Mouse (Mus musculus) R1 (cell line): ENCODE measurements around the gene Plppr5.
A peak's percentile ranks its signal among the peaks of the same experiment; 100 is the strongest.

Experiments
- DNase-seq: peaks from one replicate; pipeline ENCODE4 v3.0.0-alpha.2; 2018; ENCODE audit warnings: low read depth, low spot score

Plppr5 gene

DNA sequence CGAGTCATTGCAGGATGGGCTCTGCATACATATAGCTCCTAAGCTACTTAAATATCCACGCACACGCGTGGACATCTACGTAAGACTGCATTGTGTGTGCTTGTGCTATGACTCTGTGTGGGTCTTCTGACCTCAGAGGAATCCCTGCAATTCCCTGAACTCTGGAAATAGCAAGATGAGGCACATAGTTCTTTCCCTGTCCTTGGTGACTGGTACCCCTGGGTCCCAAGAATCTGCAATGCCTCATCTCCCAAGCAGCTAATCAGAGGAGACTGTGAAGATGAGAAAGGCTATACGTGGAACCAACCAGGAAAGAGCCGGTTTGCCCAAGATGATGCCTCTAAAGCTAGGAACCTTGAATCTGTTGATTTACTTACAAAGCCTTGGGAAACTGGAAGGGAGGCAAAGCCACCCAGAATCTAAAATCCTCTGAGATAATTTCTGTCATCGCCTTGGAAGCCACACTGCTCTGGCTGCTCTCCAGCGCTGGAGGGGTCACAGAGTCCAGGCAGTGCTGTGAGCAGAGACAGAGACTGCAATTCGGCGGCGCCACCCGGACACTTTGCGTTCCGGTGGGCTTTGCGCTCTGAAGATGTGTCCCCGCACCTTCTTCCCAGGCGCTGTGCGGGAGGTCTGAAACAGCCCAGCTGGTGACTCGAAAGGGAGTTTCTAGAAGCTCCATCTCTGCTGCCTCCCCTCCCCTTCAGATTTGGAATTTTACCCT is at the start of gene Plppr5:
Gene Plppr5, plus strand, starts transcription at position 308 of the 724 bp plus-strand sequence.
- DNase-seq = peak; percentile 16

DNA sequence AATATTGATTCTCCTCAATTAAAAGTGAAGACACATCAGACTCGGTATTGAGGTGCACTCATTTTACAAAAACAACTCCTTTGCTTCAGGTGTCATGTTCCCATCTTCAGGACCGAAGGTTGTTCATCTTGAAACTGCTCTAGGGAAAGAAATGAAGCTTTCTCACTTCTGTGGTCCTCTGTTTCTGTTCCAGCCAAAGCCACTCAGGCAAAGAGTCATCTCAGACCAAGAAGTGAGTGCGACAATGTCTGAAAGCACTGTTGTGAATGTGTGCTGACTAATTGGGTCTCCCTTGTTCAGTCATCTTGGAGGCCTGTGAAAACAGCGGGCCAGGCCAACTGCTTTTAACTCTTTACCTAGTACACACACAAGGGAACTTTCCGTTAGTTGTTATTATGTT is 24.7 kb upstream of the Plppr5 start:
- DNase-seq = no peak

DNA sequence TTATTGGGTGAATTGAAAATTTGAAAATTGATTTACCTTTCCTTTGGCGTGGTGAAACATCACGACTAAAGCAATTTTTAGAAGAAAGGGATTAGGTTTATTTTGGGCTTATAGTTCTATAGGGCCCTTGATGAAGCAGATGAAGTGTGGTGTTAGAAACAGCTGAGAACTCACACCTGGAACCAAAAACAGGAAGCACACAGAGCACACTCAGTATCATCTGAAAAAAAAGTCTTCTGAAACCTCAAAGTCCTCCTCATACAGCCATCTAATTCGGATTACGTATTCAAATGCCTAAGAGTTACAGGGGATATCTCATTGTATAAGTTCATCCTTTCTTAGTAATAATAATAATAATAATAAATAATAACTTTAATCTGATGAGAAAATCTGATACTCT is 24.1 kb upstream of the Plppr5 start:
- no peak for DNase-seq

DNA sequence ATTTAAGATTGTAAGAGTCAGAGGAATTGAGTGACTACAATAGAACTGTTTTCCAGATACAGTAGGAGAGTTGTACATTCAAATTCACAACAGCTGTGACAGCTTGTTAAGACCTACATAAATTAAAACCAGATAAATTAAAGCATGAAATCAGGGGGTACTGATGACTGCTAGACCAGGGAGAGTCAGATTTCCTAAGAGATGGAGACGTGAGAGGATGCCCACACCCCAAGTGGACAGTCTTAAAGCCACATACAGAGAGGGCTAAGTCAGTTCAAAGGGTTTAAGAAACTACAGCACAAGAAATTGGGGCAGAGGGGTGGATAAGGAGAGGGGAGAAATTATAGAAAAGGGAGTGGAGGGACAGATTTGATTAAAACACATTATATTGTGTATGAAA is 17.7 kb upstream of the Plppr5 start:
- no peak for DNase-seq

DNA sequence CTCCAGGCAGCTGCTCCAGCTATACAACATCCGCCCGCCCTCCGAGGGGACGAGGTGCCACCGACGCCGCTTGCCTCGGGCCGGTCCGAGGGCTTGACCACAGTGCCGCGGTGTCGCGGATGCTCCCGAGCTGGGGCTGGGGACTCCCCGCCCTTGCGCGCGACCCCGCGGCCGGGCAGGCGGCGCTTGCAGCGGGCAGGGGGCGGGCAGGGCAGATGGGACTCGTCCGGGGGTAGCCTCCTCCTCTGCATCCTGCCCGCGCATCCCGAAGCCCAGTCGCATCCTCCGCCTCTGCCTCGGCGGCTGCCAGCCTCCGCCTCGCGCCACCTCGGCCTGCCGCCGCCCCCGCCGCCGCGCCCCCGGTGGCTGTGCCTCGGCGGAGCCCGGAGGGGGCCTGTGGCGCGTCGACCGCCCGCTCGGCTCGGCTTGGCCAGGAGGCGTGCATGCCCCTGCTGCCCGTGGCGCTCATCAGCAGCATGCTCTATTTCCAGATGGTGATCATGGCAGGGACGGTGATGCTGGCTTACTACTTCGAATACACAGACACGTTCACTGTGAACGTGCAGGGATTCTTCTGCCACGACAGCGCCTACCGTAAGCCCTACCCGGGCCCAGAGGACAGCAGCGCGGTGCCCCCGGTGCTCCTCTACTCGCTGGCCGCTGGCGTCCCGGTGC is 754 bp downstream of the Plppr5 start:
- no peak for DNase-seq

DNA sequence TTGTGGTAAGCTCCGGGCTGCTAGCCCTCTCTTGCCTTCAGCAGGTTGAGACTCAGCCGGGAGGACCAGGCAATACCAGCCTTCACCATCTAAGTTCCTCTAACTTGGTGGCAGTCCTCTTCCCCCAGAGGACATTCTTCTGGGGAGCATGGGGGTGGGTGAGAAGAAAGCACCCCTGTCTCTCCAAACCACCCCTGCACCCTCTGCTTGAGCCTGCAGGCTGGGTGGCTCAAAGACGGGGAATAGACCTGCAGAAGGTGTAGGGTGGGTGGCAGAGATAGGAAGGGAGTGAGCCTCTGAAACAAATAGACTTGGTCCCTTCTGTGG is 1.3 kb downstream of the Plppr5 start:
- DNase-seq = peak; percentile 11

DNA sequence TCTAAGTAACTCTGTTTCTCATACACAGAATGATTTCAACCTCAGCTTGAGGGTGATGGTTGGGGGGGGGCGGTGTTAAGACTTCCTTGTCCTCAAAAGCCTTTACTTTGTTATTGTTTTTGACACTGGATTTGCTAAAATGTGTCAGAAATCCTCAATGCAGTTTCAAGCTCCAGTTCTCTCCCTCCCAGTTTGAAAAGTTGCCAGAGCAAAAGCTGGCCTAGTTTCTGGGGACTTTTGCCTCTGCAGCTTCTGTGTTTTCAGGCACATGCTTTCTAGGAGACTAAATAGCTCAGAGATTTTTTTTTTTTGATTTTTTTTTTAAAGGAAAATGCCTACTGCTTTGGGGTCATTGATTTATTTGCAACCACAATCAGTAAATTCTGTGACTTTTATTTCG is 2.7 kb downstream of the Plppr5 start:
- no peak for DNase-seq

DNA sequence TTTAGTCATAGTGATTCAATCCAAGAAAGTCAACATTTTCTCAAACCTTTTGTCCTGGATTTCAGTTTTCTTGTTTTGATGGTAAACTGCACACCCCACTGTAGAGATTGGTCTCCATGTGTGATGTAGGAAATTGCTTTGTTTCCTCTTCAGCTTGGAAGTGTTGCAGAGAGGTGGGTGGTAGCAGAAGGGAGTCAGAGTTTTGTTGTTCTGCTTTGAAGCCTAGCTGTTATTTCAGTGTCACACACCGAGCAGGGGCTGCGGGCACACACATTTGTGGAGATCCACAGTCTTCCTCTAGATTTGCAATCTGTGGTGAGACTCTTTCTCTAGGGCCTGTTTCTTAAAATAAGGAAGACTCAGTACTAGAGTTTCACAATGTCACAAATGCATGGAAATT is 8.0 kb downstream of the Plppr5 start:
- no peak for DNase-seq

DNA sequence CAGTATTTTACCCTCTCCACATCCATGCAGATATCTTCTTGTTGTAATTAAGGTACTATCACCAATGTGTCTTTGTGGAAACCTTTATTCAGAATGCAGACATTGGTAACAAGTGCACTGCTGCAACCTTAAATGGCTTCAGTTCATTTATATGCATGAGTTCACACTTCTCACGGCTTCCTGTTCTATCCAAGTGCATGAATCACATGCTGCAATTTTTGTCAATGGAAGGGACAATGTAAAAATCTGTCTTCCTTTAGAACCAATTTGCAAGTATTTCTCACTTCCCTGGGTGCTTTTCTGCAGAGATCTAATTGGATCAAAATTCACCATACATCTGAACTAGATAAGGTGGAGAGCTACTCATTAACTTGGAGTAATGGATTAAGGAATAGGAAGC is 27.8 kb downstream of the Plppr5 start:
- no peak for DNase-seq

DNA sequence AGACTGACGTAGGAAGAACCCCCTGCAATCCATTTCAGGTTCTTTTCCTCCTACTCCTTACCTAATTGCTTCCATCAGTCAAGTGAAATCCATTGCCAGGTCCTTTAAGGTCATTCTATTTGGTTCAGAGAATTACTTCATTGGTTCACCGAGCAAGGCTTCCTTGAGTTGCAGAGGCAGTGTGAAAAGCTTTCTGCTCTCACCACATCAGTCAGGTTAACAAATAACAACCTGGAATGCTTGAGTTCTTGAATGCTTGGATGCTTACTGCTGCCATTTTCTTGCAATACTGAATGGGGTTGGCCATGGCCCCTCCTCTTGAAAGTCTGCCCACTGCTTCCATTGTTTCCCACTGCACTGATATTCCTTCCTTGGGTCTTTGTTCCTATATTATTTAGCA is 28.8 kb downstream of the Plppr5 start:
- DNase-seq = no peak

DNA sequence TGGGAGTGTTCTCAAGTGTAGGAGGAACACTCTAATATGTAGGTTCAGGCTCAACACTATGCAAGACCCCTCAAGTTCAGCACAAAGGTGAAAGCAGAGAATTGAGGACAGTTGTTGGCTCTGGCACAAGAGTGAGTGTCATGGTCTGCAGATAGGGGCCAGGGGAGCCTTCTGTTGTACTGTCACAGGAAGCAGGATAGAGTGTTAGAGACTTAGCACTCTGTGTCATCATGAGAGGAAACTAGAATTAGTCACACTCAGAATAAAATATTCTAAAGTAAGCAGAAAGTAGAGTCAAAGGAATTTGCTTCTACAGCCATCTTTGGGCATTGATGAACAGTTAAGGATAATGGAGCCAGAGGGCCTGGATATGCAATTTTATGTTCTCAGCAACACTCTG is 31.7 kb downstream of the Plppr5 start:
- no peak for DNase-seq

DNA sequence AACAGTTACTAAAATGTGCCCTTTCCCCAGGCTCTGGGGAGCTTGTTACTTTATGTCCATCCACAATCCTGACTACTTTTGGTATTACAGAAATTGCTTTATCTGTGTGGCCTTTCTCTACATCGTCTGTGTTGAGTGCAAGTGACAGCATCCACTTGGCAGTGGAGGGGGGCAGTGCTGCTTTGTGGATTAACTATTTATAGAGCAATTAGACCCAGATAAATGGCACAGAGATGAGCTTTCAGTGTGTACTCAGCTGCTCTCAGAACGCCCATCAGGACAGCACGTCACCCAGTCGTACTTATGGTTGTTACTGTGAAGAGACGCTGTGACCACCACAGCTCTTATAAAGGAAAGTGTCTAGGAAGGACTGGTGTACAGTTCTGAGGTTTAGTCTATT is 36.8 kb downstream of the Plppr5 start:
- DNase-seq = no peak

DNA sequence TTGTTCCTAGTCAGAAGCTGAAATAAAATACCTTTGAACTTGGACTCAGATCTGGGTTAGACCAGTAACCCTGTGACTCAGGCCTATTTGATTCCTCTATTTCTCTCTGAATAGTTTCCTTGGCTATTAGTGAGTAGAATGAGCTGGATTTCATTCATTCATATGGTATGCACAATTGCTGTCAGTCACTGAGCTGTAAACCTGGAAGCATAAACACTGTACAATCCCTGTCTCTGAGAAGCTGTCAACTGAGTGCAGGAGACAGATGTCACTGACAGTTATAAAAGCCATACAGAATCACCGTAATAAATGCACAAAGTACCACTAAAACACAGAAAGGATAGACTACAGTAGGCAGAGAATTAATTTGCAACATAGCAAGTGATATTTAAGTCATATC is 40.2 kb downstream of the Plppr5 start:
- no peak for DNase-seq

DNA sequence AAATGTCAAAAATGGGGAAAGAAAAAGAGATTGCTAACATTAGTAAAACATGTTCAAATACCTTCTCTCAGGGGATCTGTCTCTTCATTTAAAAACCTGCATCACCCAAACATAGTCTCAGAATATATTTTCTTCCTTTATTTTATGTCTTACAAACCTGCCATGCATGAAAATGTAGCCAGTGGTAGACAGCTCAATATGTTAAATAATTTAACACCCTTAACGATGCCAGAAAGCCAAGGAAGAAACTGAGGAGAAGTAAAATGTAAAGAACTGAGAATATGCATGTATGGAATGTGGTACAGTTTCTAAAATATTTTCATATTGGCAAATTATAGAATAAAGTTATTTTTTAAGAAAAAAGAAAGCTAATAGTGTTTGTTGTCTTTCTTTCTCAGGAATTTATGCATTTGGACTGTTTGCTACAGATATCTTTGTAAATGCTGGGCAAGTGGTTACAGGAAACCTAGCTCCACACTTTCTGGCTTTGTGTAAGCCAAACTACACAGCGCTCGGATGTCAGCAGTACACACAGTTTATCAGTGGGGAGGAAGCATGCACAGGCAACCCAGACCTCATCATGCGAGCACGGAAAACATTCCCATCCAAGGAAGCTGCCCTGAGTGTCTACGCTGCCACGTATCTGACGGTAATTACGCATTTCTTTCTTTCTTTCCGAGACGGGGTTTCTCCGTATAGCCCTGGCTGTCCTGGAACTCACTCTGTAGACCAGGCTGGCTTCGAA is 50.8 kb downstream of the Plppr5 start:
- no peak for DNase-seq

DNA sequence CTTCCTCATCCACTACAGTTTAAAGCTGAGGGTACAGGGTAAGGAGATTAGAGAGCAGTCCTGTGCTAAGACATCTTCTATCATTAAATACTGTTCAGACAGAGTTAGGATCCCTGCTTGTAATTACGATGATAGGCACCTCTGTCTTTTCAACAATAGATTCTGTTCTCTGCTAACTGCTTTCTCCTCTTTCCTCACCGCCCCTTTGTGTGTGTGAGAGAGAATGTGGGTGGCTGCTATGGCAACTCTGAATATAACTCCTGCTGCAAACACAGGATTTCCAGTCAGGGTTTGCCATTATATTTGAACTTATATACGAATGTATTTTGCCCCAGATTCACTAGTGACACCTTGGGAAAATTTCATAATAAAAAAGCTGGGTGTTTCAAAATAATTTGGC is 54.2 kb downstream of the Plppr5 start:
- no peak for DNase-seq

DNA sequence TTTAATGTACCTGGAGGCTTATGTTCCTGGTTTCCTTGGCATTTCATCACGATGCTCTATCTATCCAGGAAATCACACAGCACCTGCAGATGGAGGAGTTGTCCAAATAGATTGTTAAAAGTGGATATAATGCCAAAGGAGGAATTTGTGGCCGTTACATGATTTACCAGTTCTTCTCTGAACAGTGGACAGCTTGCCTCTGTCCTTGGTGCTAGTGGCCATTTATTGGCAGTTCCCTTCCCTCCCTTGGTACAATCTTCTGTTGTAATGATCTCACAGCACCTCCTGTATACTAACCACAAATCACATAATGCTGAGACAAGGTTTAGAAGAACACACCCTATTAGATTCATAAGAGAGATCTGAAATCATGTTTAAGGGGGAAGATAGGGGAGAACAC is 55.7 kb downstream of the Plppr5 start:
- DNase-seq = peak; percentile 3

DNA sequence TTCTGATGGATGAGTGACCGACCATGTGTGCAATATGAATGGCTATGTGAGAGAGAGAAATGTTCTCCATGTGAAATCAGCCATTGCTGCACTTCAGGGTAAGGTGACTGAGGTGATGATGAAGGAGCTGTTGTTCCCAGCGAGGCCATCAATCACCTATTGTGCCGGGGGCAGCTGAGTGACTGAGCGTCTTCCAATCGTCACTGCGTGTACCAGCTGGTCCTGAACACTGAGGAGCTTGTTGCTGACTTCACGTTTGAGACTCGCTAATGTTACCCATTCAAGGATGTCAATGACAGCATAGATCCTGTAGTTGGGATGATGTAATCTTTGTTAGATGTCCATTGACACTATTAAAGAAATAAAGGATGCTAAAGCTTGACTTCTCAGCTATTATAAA is 74.0 kb downstream of the Plppr5 start:
- no peak for DNase-seq

DNA sequence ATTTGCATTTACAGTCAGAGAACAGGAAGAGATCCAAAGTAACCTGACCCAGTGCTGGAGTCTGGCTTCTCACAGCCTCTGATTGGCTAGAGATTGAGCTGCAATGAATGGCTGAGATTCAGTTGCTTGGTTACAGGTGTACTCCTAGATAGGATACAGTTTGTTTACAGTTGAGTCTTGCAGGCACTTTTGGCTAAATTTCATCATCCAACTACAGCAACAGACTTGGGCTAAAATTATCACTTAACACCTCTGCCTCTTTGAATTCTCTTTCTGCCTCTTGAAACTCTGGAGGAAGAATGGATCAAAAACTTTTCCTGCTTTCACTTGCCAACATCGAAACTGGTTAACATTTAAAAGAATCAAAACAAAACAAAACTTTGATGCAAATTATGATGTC is 89.7 kb downstream of the Plppr5 start:
- peak; percentile 11 for DNase-seq

DNA sequence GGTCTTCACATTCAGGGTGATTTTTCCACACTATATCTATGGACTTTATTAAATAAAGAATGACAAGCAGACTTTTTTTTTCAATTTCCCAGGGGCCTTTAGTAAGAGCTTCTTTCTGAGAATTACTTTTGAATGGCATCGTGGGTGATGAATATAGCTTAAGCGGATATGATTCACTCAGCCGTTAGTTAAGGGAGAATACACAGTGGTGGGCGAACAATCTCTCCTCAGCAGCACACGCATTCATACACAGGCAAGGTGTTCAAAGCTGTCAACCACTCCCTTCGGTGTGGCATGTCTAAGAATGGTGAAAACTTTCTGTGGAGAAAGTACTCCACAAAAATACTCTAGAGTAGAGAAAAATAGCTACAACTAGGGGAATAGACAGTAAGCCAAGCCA is 104.6 kb downstream of the Plppr5 start:
- DNase-seq = no peak

DNA sequence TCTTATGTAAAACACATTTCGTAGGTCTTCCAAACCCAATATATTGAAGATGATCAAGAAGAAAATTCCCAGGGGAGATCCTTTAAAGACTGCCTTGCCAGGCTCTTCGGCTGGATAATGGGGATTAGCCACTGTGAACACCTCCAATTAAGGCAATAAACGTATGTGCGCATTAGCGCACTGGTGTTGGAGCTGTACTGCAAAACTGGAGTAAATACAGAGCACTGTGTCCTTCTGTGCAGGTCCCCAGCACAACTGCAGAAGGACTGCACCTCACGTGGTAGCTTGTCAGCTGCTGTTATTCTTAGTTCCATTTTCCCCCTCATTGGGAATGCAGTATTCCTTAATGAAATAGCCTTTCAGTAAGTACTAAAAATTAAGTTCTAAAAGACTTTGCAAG is 110.0 kb downstream of the Plppr5 start:
- DNase-seq = no peak

DNA sequence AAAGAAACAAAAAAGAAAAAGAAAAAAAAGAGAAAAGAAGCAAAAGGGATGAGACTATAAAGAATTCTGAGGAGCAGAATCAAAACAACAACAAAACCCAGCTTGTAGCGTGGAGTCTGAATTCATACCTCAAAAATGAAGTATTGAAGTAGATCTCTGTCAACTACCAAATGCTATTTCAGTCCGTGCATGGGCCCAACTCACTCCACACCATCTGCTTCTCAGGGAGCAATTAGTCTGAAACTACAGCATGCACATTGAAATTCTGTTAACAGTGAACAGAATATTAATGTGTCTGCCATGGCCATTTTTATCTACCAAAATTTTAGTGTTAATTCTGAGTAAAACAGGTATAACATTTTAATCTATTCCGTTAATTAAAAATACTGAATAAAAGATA is 111.4 kb downstream of the Plppr5 start:
- DNase-seq = no peak

DNA sequence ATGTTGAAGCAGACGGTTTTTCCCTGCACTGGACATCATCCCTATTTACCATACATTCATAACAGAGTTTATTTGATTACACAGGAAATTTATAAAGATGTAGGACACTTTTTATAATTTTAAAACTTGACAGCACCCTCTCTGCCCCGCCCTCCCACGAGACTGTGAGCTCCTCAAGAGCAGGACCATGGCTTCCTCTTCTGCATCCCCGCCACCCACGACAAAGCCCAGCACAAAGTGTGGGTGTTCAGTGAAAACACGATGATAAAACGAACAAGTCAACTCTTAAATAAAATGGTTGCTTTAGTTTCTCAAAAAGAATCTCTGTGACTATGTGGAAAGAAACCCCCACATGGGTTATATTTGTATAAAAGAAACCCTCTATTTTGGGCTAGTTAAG is 112.0 kb downstream of the Plppr5 start:
- DNase-seq = no peak

DNA sequence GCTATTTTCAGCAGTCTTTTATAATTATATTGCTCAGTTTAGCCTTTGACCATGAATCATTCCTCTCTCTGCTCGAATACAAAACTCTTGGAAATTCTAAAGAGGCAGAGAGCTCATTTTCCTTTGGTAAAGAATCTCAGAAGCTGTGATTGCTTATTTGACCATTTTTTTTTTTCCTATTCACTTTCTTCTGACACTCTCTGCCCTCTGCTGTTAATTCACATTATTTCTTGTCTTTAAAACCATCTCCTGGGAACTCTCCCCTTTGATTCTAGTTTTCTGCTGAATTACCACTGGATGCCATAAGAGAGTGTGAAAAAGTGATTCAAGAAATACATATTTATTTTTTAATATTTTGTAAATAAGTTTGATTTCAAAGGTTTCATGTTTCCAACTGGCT is 120.1 kb downstream of the Plppr5 start:
- DNase-seq = no peak
